In the genomic region with DNA sequence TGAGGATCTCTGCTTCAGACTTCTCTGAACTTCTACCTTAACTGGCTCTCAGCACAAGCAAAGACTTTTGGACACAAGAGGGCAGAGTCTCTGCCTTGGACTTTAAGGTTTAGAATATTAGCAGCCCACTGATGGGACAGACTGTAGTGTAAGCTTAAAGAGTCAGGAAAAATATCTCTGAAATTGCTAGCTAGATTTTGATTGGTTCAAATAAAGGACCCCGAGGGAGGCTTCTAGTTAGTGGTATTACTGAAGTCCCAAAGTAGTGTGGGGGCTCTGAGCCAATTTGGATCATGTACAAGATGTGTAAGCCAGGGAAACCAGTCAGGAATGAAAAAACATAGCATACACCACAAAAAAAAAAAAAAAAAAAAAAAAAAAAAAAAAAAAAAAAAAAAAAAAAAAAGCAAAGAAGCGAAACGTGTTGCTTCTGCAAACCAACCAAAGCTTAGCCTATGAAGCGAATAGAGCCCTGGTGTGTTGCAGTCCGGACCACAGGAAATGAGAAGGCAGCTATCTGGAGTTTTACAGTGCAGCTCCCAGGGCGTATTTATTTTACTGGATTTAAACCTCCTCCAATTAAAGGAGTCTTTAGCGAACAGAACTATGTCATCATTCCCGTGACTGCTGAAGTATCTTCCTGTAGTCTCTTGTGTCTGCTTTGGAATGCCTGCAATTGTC, we compare ENCODE assay signal across 11 mouse cellular contexts.
A peak's percentile ranks its signal among the peaks of the same experiment; 100 is the strongest.
DNase-seq lines count a peak whose midpoint lies in the region; ATAC-seq and TF ChIP-seq lines count a peak whose summit lies in the region.
"Had no signal": no experiment of that assay in that cellular context is flagged by ENCODE, and none has a peak within 500 bp of the region (broad histone marks: within the 10 kb centered on the region; RNA-seq: fewer than 3 reads in every experiment).

No protein-coding gene starts in this region.

- no peak overlapping the region for H3K9ac ChIP-seq in intestine, postnatal 0 days (ENCODE audit: low read depth, low read length)
- H3K9ac ChIP-seq in intestine, embryonic 16.5 days (ENCODE audit: low read depth, low read length), result no peak overlapping the region
- no peak overlapping the region for H3K9ac ChIP-seq in CH12.LX (ENCODE audit: insufficient read depth, low read depth)
- H3K9ac ChIP-seq in limb, embryonic 13.5 days, result no peak overlapping the region
- H3K9ac ChIP-seq: forebrain, embryonic 12.5 days; hindbrain, embryonic 15.5 days had no signal

- dilution Hi-C loops in CH12.LX (cut with MboI; ENCODE audit: extremely low pct_ligation_motif_present, extremely low pct_unique_long_range_greater_than_20kb, low sequenced_read_pairs), result no loop called here

- H3K27ac ChIP-seq in intestine, postnatal 0 days (ENCODE audit: low read depth, low read length), result no peak overlapping the region
- H3K27ac ChIP-seq in intestine, embryonic 16.5 days (ENCODE audit: low read length), result no peak overlapping the region
- no peak overlapping the region for H3K27ac ChIP-seq in CH12.LX (ENCODE audit: insufficient read depth, low read depth)
- peak overlapping the region; percentile 0; the same call in 1 of the 2 replicates for H3K27ac ChIP-seq in limb, embryonic 13.5 days
- H3K27ac ChIP-seq: forebrain, embryonic 12.5 days; hindbrain, embryonic 15.5 days had no signal

- no peaks in the 10 kb centered on the region for H3K27me3 ChIP-seq in intestine, postnatal 0 days (replicated peaks; ENCODE audit: control insufficient read depth, insufficient read depth, low read length)
- no peaks in the 10 kb centered on the region for H3K27me3 ChIP-seq in intestine, embryonic 16.5 days (replicated peaks; ENCODE audit: control insufficient read depth, insufficient read depth, low read length)
- H3K27me3 ChIP-seq in CH12.LX (replicated peaks), result no peaks in the 10 kb centered on the region
- H3K27me3 ChIP-seq in limb, embryonic 13.5 days, result no peaks in the 10 kb centered on the region
- H3K27me3 ChIP-seq: forebrain, embryonic 12.5 days; hindbrain, embryonic 15.5 days had no signal

- TF ChIP-seq RAD21 in CH12.LX (IDR thresholded peaks at IDR 0.05; ENCODE audit: low read depth, low read length), result peak; percentile 17

- H3K4me1 ChIP-seq in intestine, postnatal 0 days (replicated peaks; ENCODE audit: control insufficient read depth, insufficient read depth, low read length), result no peaks in the 10 kb centered on the region
- H3K4me1 ChIP-seq in intestine, embryonic 16.5 days (ENCODE audit: control insufficient read depth, insufficient read depth, low read length), result no peaks in the 10 kb centered on the region
- H3K4me1 ChIP-seq in CH12.LX (ENCODE audit: control insufficient read depth in 1 of 2, insufficient read depth in 2 of 2), result peaks cover 0 to 9% of the 10 kb centered on the region in 2 experiments; a peak in 2 of 4 replicates
- peaks cover 38% of the 10 kb centered on the region for H3K4me1 ChIP-seq in limb, embryonic 13.5 days

- no peaks in the 10 kb centered on the region for H3K9me3 ChIP-seq in intestine, postnatal 0 days (ENCODE audit: control insufficient read depth)
- no peaks in the 10 kb centered on the region for H3K9me3 ChIP-seq in intestine, embryonic 16.5 days (ENCODE audit: control insufficient read depth, low read length)
- H3K9me3 ChIP-seq in CH12.LX (replicated peaks; ENCODE audit: low read length), result no peaks in the 10 kb centered on the region
- no peaks in the 10 kb centered on the region for H3K9me3 ChIP-seq in limb, embryonic 13.5 days
- H3K9me3 ChIP-seq: forebrain, embryonic 12.5 days; hindbrain, embryonic 15.5 days had no signal

- no peaks in the 10 kb centered on the region for H3K79me2 ChIP-seq in CH12.LX (replicated peaks; ENCODE audit: control insufficient read depth, extremely low read depth, insufficient read depth, poor library complexity, severe bottlenecking)

- TF ChIP-seq CTCF in intestine, postnatal 0 days (IDR thresholded peaks at IDR 0.05; ENCODE audit: low read depth), result peak; percentile 30; the same call in 1 of the 2 replicates
- peak in 1 of 2 experiments; percentile 53; a peak in 2 of 4 replicates for TF ChIP-seq CTCF in CH12.LX (conservative IDR thresholded peaks at IDR 0.05 in 1 of 2, IDR thresholded peaks at IDR 0.05 in 1 of 2; ENCODE audit: low read depth in 2 of 2, low read length in 2 of 2)

- H3K4me3 ChIP-seq in intestine, postnatal 0 days (ENCODE audit: low read depth, low read length), result no peak overlapping the region
- no peak overlapping the region for H3K4me3 ChIP-seq in intestine, embryonic 16.5 days (ENCODE audit: low read length)
- no peak overlapping the region for H3K4me3 ChIP-seq in CH12.LX (replicated peaks in 1 of 3; ENCODE audit: low read depth in 2 of 3, low read length in 2 of 3, poor library complexity in 1 of 3)
- no peak overlapping the region for H3K4me3 ChIP-seq in limb, embryonic 13.5 days
- H3K4me3 ChIP-seq: forebrain, embryonic 12.5 days; hindbrain, embryonic 15.5 days had no signal

- H3K36me3 ChIP-seq in intestine, postnatal 0 days (ENCODE audit: control insufficient read depth, insufficient read depth), result no peaks in the 10 kb centered on the region
- H3K36me3 ChIP-seq in intestine, embryonic 16.5 days (ENCODE audit: control insufficient read depth, insufficient read depth, low read length), result no peaks in the 10 kb centered on the region
- H3K36me3 ChIP-seq in CH12.LX (replicated peaks in 1 of 2; ENCODE audit: control insufficient read depth in 1 of 2, insufficient read depth in 1 of 2, low read length in 1 of 2), result no peaks in the 10 kb centered on the region
- no peaks in the 10 kb centered on the region for H3K36me3 ChIP-seq in limb, embryonic 13.5 days
- H3K36me3 ChIP-seq: forebrain, embryonic 12.5 days; hindbrain, embryonic 15.5 days had no signal

- no peak for TF ChIP-seq EP300 in CH12.LX (IDR thresholded peaks at IDR 0.05; ENCODE audit: low read length)

- no peak for TF ChIP-seq POLR2A in CH12.LX (IDR thresholded peaks at IDR 0.05; ENCODE audit: low read depth, low read length)

- ATAC-seq in cerebellum, adult (ENCODE audit: insufficient number of reproducible peaks, low FRiP score, low TSS enrichment), result no peak
- ATAC-seq in intestine, postnatal 0 days, result no peak
- no peak for ATAC-seq in intestine, embryonic 16.5 days
- ATAC-seq in limb, embryonic 13.5 days (ENCODE audit: low FRiP score, low read depth), result peak; percentile 88

- H3K4me2 ChIP-seq in intestine, postnatal 0 days (replicated peaks; ENCODE audit: low read depth), result no peak overlapping the region
- H3K4me2 ChIP-seq in intestine, embryonic 16.5 days (ENCODE audit: low read depth, low read length), result no peak overlapping the region
- no peak overlapping the region; the same call in 1 of the 2 replicates for H3K4me2 ChIP-seq in CH12.LX (ENCODE audit: insufficient read depth, low read depth, poor library complexity, severe bottlenecking)
- peak overlapping the region; percentile 28 for H3K4me2 ChIP-seq in limb, embryonic 13.5 days (replicated peaks)
- H3K4me2 ChIP-seq: forebrain, embryonic 12.5 days; hindbrain, embryonic 15.5 days had no signal

- peak; percentile 20 to 23 for DNase-seq in cerebellum, postnatal 14 days
- peak; percentile 24 for DNase-seq in CH12.LX (ENCODE audit: extremely low read depth)
- no peak for DNase-seq in testis, postnatal 14 days (ENCODE audit: low spot score)
- DNase-seq in frontal cortex, postnatal 36 days (ENCODE audit: low spot score in 2 of 2), result no peak
- DNase-seq: cerebellum, adult 18-20 months had no signal

- in situ Hi-C loops in CH12.LX (cut with MboI; ENCODE audit: low pct_ligation_motif_present, low pct_unique_long_range_greater_than_20kb, low sequenced_read_pairs), result no loop called here

- WGBS in intestine, postnatal 0 days, result 57% methylated on average over 8 of the region's 8 CpGs
- 47% methylated on average over 8 of the region's 8 CpGs for WGBS in intestine, embryonic 16.5 days
- WGBS in limb, embryonic 13.5 days, result 23% methylated on average over 8 of the region's 8 CpGs

TF ChIP-seq in CH12.LX, 34 proteins besides CTCF, POLR2A, EP300 and RAD21:
- TF ChIP-seq SMC3 (IDR thresholded peaks at IDR 0.05; ENCODE audit: low read depth, low read length), result peak; percentile 56
- peak; percentile 81 for TF ChIP-seq ZNF384 (IDR thresholded peaks at IDR 0.05; ENCODE audit: low read depth, low read length)
- no peak for TF ChIP-seq ZC3H11A (IDR thresholded peaks at IDR 0.05; ENCODE audit: low read depth, low read length)

Comparison
In these comparisons a context has a peak if more than half of its experiments do, and no peak if none do; other contexts are left out.
1. DNase-seq: peak in cerebellum, postnatal 14 days (2 of 2) and CH12.LX (single experiment); none in testis, postnatal 14 days (single experiment) and frontal cortex, postnatal 36 days (0 of 2).